Mouse (Mus musculus) CD4-positive, CD25-positive, alpha-beta regulatory T cell, adult 2 months (primary cell): ENCODE results near the gene Kirrel2.

Experiments
- DNase-seq: peaks from one replicate; pipeline ENCODE4 v3.0.0-alpha.2; 2012; ENCODE audit warnings: low read depth, low spot score

Gene Kirrel2

DNA sequence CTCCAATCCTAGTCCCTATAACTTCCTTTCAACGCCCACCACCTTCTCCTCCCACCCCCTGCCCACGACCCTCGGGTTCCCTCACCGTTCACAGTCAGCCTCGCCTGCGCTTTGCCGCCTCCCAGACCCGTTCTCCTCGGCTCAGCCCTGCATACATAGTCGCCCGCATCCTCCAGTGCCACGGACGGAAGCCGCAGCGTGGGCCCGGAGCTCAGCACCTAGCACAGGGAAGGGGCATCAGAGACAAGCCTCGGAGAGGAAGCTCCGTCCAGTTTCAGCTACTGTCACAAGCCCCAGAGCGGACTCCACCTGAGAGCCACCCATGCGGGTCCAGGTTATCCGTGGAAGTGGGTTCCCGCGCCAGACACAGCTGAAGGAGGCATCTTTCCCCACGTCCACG, 4.2 kb downstream of the Kirrel2 start:
- DNase-seq = peak; percentile 45

DNA sequence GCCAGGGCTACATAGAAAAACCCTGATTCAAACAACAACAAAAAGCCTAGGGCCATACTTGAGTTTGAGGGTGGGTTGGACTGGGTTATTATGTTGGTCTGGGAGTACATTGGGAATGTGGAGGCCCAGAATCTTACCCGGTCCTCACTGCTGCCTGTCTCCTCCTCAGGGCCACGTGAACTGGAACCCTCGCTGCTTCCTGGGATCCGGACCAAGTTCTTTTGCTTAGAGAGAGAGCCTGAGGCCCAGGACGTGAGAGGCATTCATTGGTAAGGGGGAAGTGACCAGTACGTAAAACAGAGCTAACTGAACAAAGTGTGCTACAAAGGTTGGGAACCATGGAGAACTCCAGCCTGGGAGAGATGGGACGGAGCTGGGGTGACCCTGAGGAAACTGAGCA, 7.2 kb downstream of the Kirrel2 start:
- DNase-seq = no peak

DNA sequence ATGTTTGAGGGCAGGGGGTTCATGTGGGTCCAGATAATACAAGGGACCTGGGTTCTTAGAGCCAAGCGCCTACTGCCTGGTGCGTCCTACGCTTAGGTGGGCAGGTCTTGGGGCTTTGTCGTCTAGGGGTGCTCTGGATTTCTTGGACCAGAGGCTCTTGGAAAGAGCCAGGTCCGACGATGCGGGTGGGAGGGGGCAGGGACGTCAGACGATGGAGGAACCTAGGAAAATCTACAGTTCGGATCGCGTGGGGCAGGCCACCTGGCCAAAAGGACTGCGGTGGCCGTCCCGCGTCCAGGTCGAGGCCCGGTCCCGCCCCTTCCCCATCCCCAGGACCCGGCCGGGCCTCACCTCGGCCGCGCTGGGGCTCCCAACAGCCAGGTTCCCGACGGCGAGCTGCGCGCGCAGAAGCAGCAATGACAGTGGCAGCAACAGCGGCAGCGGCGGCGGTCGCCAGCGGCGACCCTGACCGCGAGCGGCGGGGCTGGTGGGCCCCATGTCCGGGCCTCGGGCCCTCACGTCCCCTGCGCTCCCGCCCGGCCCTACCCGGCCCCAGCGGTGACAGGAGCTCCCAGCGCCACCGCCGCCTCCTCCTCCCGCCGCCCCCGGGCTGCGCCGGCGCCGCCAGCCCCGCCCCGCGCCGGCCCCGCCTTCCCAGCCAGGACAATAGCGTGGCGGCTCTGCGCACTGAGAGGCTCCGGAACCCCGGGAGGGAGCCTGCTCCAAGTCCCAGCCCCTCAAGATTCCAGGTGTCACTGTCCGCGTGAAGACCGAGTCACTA, 12.3 kb downstream of the Kirrel2 start, which contains the start of gene Aplp1:
Aplp1 (minus strand) TSS at position 565 of the 781 bp plus-strand sequence.
- DNase-seq = peak; percentile 80

- peak; percentile 69 for DNase-seq
Observed at GRCm38 (mm10) chr7:30444154-30444970, 13.1 kb downstream of the Kirrel2 start.

DNA sequence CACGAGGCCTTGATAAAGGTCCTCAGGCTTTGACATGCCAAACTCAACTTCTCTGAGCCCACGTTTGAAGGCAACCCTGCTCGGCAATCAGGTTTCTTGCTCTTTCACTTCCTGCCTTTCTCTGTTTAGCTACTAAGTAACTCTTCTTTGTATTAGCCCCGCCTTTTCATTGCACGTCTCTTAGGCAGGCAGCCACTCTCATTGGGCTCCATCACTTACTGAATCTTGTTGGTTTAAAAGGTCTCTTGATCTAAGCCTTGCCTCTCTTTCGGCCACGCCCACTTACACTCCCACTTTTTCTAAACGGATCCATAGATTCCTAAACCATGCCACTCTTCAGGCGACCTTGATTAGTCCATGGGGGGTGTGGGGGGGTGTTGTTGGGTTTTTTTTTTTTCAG, 13.8 kb downstream of the Kirrel2 start:
- peak; percentile 76 for DNase-seq

DNA sequence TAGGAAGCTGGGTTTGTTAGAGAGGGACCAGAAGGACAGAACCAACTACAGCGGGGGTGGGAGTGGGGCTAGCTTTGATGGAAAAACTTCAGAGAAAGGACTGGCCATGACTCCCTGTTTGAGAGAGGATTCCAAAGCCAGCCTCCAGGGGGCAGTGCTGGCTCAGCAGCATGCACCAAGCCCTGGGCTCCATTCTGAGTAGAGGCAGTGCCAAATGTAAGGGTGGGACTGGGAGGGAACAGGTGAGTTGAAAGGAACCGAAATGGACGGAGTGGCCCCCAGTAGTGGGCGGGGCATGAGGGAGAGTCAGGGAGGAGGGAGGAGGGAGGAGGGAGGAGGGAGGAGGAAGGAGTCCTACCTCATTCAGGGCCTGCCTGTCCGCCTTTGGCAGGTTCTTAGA, 16.8 kb downstream of the Kirrel2 start:
- DNase-seq = peak; percentile 83

DNA sequence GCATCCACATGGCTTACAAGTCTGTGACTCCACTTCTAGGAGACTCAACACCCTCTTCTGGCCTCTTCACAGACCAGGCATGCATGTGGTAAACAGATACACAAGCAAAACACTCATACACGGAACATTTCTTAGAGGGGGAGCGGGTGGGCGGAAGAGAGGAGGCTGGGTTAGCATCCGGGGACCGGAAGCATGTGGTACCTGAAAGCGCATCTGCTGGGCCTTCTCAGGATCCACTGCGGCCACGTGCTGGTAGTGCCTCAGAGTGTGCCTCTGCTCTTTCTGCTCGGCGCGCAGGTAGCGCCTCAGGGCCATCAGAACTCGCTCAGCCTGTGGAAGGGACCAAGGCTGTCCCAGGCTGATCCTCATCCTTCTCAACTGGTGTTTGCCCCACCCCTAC, 17.8 kb downstream of the Kirrel2 start:
- DNase-seq = peak; percentile 41

GRCm38 (mm10) chr7:30436879-30437278, 20.6 kb downstream of the Kirrel2 start:
- DNase-seq = peak; percentile 57

GRCm38 (mm10) chr7:30435156-30435555, 22.3 kb downstream of the Kirrel2 start:
- no peak for DNase-seq

- DNase-seq = no peak
Observed at GRCm38 (mm10) chr7:30434701-30435100, 22.8 kb downstream of the Kirrel2 start.

DNA sequence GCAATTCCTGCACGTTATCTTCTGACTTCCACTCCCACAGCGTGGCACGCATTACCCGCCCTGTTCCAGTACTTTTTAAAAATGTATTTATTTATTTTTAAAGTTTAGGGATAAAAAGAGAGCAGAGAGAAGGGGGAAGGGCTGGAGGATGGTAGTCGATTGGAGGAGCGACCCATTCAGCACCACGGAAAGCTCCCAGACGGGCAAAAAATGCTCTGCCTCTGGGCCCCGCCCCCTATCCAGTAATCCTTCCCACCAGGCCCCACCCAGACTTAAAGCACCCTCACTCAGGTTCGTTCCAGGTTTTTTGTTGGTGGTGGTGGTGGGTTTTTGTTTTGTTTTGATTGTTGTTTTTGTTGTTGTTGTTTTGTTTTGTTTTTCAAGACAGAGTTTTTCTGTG, 23.3 kb downstream of the Kirrel2 start:
- DNase-seq = peak; percentile 57

- DNase-seq = peak; percentile 92
Observed at GRCm38 (mm10) chr7:30431793-30432192, 25.7 kb downstream of the Kirrel2 start.

DNA sequence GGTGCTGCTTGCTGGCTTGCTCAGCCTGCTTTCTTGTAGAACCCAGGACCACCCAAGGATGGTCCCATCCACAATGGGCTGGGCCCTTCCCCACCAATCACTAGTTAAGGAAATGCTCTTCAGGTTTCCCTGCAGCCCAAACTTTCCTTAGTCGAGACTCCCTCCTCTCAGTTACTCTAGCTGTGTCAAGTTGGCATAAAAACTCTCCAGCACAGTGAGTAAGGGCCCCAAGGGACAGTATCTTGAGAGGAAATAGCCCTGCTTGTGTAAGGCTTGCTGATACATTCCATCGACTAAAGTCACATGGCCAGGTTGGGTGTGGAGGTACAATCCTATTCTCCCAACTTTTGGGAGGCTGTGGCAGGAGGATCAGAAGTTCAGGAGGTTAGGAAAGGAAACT, 27.3 kb downstream of the Kirrel2 start:
- DNase-seq = no peak

GRCm38 (mm10) chr7:30429327-30429726, 28.2 kb downstream of the Kirrel2 start:
- DNase-seq = no peak

- peak; percentile 83 for DNase-seq
Observed at GRCm38 (mm10) chr7:30423071-30423641, 34.3 kb downstream of the Kirrel2 start.

GRCm38 (mm10) chr7:30422560-30422959, 34.9 kb downstream of the Kirrel2 start:
- DNase-seq = peak; percentile 75

DNA sequence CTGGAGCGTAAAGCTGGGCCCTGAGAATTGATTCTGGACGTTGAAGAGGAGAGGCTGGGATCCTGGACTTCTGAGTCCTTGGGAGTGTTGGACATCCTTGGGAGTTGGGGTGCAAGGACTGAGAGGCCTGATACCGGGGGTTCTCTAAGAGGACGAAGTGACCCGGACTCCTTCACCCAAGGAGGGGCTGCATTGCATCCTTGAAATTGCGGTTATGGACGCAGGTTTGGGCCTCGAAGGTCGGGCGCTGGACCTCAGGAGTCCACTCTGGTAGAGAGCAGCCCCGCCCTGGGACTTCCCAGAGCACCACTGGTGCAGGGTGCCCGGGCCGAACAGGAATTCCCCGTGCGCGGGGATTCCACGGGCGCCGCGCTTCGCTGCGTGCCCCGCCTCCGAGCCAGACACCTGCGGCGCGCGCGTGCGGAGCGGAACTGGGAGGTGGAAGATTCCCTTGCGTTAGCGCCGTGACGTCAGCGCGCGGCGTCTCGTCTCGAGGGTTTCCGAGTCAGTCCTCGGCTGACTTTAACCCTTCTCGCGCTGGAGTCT, 35.5 kb downstream of the Kirrel2 start:
- peak; percentile 99 for DNase-seq

DNA sequence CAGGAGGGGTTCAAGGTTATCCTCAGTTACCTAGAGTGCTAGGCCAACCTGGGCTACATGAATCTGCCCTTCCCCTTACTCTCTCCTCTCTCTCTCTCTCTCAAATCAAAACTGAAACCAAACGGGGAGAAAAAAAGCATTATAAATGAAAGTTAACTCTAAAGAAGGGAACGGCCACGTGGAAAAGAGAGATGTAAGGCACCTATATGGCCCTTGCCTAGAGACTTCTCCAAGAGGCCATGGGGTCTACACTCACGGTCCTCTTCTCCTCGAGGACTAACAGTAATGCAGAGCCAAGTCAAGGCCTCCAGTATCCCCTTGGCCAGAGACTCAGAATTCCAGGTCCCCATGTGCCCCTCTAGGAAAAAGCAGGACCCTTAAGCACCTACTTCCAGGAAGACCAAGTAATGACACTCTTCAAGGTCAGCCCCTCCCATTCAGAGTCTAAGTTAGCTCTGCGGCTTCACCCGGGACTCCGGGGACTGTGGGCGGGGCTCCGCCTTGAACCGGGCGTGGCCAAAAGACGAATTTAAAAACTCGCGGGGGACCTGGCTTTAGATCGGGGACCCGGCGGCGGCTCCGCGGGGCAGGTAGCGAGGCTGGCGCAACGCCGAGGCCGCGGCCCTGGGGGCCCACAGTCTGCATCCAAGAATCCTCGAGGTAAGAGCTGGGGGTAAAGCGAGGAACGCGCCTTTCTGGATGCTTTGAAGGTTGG, 36.2 kb downstream of the Kirrel2 start, which contains the start of gene Nfkbid:
Nfkbid (plus strand) TSS at position 558 of the 715 bp plus-strand sequence.
- peak; percentile 94 for DNase-seq

- DNase-seq = no peak
Observed at GRCm38 (mm10) chr7:30420673-30421072, 36.8 kb downstream of the Kirrel2 start.

GRCm38 (mm10) chr7:30419561-30420499, 37.7 kb downstream of the Kirrel2 start, which contains the start of gene Hcst:
Hcst (minus strand) TSS chr7:30419854.
- peak; percentile 77 for DNase-seq
